Mouse (Mus musculus) CH12.LX (cell line): ENCODE measurements at regions not wholly inside any gene's neighbourhood (a gene's known extent, or its start where the extent isn't known, plus 50 kb on each side); places are given as distances from the start of the nearest gene placed in this dataset.

Experiments
- BHLHE40 ChIP-seq: IDR thresholded peaks from 2 replicates; pipeline ENCODE4 v1.6.1; 2011; ENCODE audit warnings: mild to moderate bottlenecking, low read depth, low read length, improper control_type of control experiment
- CTCF ChIP-seq, 2 experiments: IDR thresholded peaks in 1 of 2; conservative IDR thresholded peaks in 1 of 2; 2 replicates each; pipeline ENCODE4 v1.5.1; 2011 to 2012; ENCODE audit warnings: low read depth in 2 of 2, low read length in 2 of 2, improper control_type of control experiment in 1 of 2, inconsistent platforms in 1 of 2, mild to moderate bottlenecking in 1 of 2, moderate library complexity in 1 of 2
- E2F4 ChIP-seq: IDR thresholded peaks from 2 replicates; pipeline ENCODE4 v1.6.1; 2011; ENCODE audit warnings: low read depth, low read length, improper control_type of control experiment; ENCODE audit not compliant: insufficient replicate concordance
- GABPA ChIP-seq: IDR thresholded peaks from 2 replicates; pipeline ENCODE4 v1.6.1; 2012; ENCODE audit warnings: low read depth, low read length, improper control_type of control experiment, inconsistent platforms; ENCODE audit not compliant: insufficient replicate concordance
- JUND ChIP-seq: conservative IDR thresholded peaks from 2 replicates; pipeline ENCODE4 v1.6.1; 2011; ENCODE audit warnings: low read depth, low read length, improper control_type of control experiment
- POLR2A ChIP-seq: IDR thresholded peaks from 2 replicates; pipeline ENCODE4 v1.6.1; 2011; ENCODE audit warnings: low read depth, mild to moderate bottlenecking, improper control_type of control experiment, low read length

DNA sequence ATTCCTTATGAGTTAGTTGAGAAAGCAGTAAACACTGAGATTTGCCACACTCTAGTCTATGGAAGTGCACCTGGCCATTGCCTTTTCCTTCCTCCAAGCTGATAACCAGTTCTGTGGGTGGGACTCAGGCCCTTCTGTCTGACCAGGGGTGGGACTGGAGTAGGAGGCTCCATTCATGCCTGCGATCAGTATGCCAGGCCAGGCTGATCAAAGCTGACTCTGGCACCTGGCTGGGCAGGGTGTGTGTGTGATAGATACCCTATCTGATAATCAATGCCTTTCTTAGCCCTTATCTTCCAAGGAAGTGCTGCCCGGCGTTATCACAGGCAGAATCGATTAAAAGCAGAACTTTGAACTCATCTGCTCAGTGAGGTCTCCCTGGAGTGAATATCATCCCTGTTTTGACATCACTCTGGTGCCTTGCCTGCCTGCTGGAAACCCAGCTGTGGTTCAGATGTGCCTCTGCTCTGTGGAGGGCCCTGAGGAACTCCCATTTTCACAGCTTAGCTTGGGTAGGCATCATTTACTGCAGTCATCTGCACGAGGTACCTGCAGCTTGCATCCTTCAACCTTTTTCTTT is 396.0 kb upstream of the Klhl29 start:
- no peak for TF ChIP-seq CTCF (conservative IDR thresholded peaks at IDR 0.05 in 1 of 2, IDR thresholded peaks at IDR 0.05 in 1 of 2; ENCODE audit: low read depth in 2 of 2, low read length in 2 of 2)
- no peak for TF ChIP-seq E2F4
- TF ChIP-seq GABPA = no peak
- no peak for TF ChIP-seq POLR2A
- no peak for TF ChIP-seq JUND
- TF ChIP-seq BHLHE40 = no peak
